Mouse (Mus musculus) B cell, adult 2 months (primary cell): ENCODE data around the gene Cherp.

Experiments used
- DNase-seq, 2 experiments: peaks; one replicate each; pipeline ENCODE4 v3.0.0; 2022

The Cherp gene

GRCm38 (mm10) chr8:72474826-72475546, at the start of gene Cherp:
TSS of gene Cherp (minus strand) at chr8:72475226.
- DNase-seq = peak; percentile 94

- DNase-seq = no peak
These were observed 46.9 kb upstream of the Cherp start for GRCm38 (mm10) chr8:72521888-72522287.

- no peak for DNase-seq
These were observed 42.5 kb upstream of the Cherp start for GRCm38 (mm10) chr8:72517421-72517988.

GRCm38 (mm10) chr8:72513158-72513557, 38.1 kb upstream of the Cherp start:
- DNase-seq = no peak

- DNase-seq = no peak
These were observed 37.6 kb upstream of the Cherp start for GRCm38 (mm10) chr8:72512648-72513047.

- DNase-seq = no peak
These were observed 32.5 kb upstream of the Cherp start for GRCm38 (mm10) chr8:72507505-72507904.

- no peak for DNase-seq
These were observed 29.8 kb upstream of the Cherp start for GRCm38 (mm10) chr8:72504637-72505314.

- no peak for DNase-seq
These were observed 29.1 kb upstream of the Cherp start for GRCm38 (mm10) chr8:72504137-72504536.

GRCm38 (mm10) chr8:72500521-72500931, 25.5 kb upstream of the Cherp start:
- DNase-seq = no peak

- no peak for DNase-seq
These were observed 24.7 kb upstream of the Cherp start for GRCm38 (mm10) chr8:72499521-72500284.

GRCm38 (mm10) chr8:72498527-72498926, 23.5 kb upstream of the Cherp start:
- DNase-seq = no peak

GRCm38 (mm10) chr8:72497911-72498310, 22.9 kb upstream of the Cherp start:
- no peak for DNase-seq

- no peak for DNase-seq
These were observed 21.2 kb upstream of the Cherp start for GRCm38 (mm10) chr8:72496217-72496616.

GRCm38 (mm10) chr8:72495411-72496111, 20.5 kb upstream of the Cherp start:
- no peak for DNase-seq

- peak; percentile 13 to 15 for DNase-seq
These were observed 18.4 kb upstream of the Cherp start for GRCm38 (mm10) chr8:72493381-72493780.

- DNase-seq = peak; percentile 100
These were observed 17.6 kb upstream of the Cherp start for GRCm38 (mm10) chr8:72492622-72493081.

GRCm38 (mm10) chr8:72491680-72492621, 16.9 kb upstream of the Cherp start, which contains the start of gene Slc35e1:
TSS of gene Slc35e1 (minus strand) at chr8:72492614.
- DNase-seq = peak; percentile 45 to 57

- no peak for DNase-seq
These were observed 16.0 kb upstream of the Cherp start for GRCm38 (mm10) chr8:72491017-72491416.

- no peak for DNase-seq
These were observed 12.0 kb upstream of the Cherp start for GRCm38 (mm10) chr8:72487014-72487413.

- DNase-seq = peak; percentile 12 to 16
These were observed 10.6 kb upstream of the Cherp start for GRCm38 (mm10) chr8:72485456-72486199.
